Mouse (Mus musculus) heart, postnatal 25 days (tissue): Measurements from ENCODE around the gene Gm21973. TPM values are rescaled to one million over a fixed set of nuclear protein-coding genes. Genes with fewer than 3 reads are reported as not detected.
A peak's percentile ranks its signal among the peaks of the same experiment; 100 is the strongest.

ENCODE experiments used
- DNase-seq: peaks from one replicate; pipeline ENCODE4 v3.0.0; 2022; ENCODE audit warnings: low spot score
- intact Hi-C: fragments of 180-260 bp; cut with DNase I; formaldehyde crosslinking; loops from one replicate; pipeline ENCODE4 v1.15.1; 2025
- total RNA-seq, 2 experiments: library from RNA; stranded (reverse); gene quantifications; 2 replicates each; pipeline ENCODE4 v1.2.3; 2021

Gm21973 gene
- total RNA-seq = not detected

- DNase-seq = no peak
- intact Hi-C loops = no loop called here
These were observed at the start of gene Gm21973 for GRCm38 (mm10) chr15:10325080-10325479. Gene Gm21973 (plus strand): TSS chr15:10325380.

GRCm38 (mm10) chr15:10276386-10276785, 48.8 kb upstream of the Gm21973 start:
- intact Hi-C loops = no loop called here
- DNase-seq = no peak

- intact Hi-C loops = no loop called here
- DNase-seq = no peak
These were observed 47.7 kb upstream of the Gm21973 start for GRCm38 (mm10) chr15:10277461-10277860.

- intact Hi-C loops = no loop called here
- no peak for DNase-seq
These were observed 43.6 kb upstream of the Gm21973 start for GRCm38 (mm10) chr15:10281546-10281945.

- no peak for DNase-seq
- intact Hi-C loops = no loop called here
These were observed 41.5 kb upstream of the Gm21973 start for GRCm38 (mm10) chr15:10283661-10284060.

- DNase-seq = no peak
- intact Hi-C loops = no loop called here
These were observed 28.6 kb upstream of the Gm21973 start for GRCm38 (mm10) chr15:10296570-10296969.

- no peak for DNase-seq
- intact Hi-C loops = no loop called here
These were observed 27.1 kb upstream of the Gm21973 start for GRCm38 (mm10) chr15:10298058-10298457.

- no peak for DNase-seq
- intact Hi-C loops = no loop called here
These were observed 25.7 kb upstream of the Gm21973 start for GRCm38 (mm10) chr15:10299467-10299866.

GRCm38 (mm10) chr15:10306461-10306860, 18.7 kb upstream of the Gm21973 start:
- DNase-seq = no peak
- intact Hi-C loops = no loop called here

- intact Hi-C loops = loop anchor here (5.0 kb wide), 1 partner anchor 855 kb away; no protein-coding TSS in a partner anchor
These were observed 13.4 kb upstream of the Gm21973 start for GRCm38 (mm10) chr15:10311826-10312225.

GRCm38 (mm10) chr15:10313522-10314455, 11.4 kb upstream of the Gm21973 start:
- DNase-seq = no peak
- intact Hi-C loops = loop anchor here (5.0 kb wide), 1 partner anchor 856 kb away; no protein-coding TSS in a partner anchor

More at GRCm38 (mm10) chr15:10311826-10312225, 13.4 kb upstream of the Gm21973 start:
- no peak for DNase-seq

- intact Hi-C loops = no loop called here
- DNase-seq = no peak
These were observed 5.4 kb downstream of the Gm21973 start for GRCm38 (mm10) chr15:10330626-10331025.

- no peak for DNase-seq
- intact Hi-C loops = no loop called here
These were observed 7.4 kb downstream of the Gm21973 start for GRCm38 (mm10) chr15:10332566-10332965.

- intact Hi-C loops = no loop called here
- DNase-seq = peak; percentile 4
These were observed 13.4 kb downstream of the Gm21973 start for GRCm38 (mm10) chr15:10338606-10339005.

GRCm38 (mm10) chr15:10347044-10347443, 21.9 kb downstream of the Gm21973 start:
- intact Hi-C loops = no loop called here
- no peak for DNase-seq

- intact Hi-C loops = loop anchor here (1.0 kb wide), 1 partner anchor 8 kb away; no protein-coding TSS in a partner anchor
These were observed 33.1 kb downstream of the Gm21973 start, which contains the start of gene Agxt2 for GRCm38 (mm10) chr15:10358039-10358948. Gene Agxt2 (plus strand): TSS chr15:10358532.

GRCm38 (mm10) chr15:10366331-10366730, 41.2 kb downstream of the Gm21973 start:
- intact Hi-C loops = no loop called here
- no peak for DNase-seq

More at GRCm38 (mm10) chr15:10358039-10358948, 33.1 kb downstream of the Gm21973 start, which contains the start of gene Agxt2:
- DNase-seq = no peak

- intact Hi-C loops = no loop called here
- no peak for DNase-seq
These were observed 50.2 kb downstream of the Gm21973 start for GRCm38 (mm10) chr15:10375404-10375803.

GRCm38 (mm10) chr15:10378338-10378959, 53.3 kb downstream of the Gm21973 start:
- no peak for DNase-seq
- intact Hi-C loops = no loop called here
